Mouse (Mus musculus) neutrophil, adult 65 days (primary cell): ENCODE data around the gene Fam71f2. TPM values are rescaled to one million over a fixed set of nuclear protein-coding genes. Genes with fewer than 3 reads are reported as not detected.

ENCODE experiments used
- total RNA-seq: library from RNA; stranded (reverse); gene quantifications from 2 replicates; pipeline ENCODE4 v1.2.4, GENCODE M21; 2023

Fam71f2 gene
- not detected in 2 replicates for total RNA-seq

DNA sequence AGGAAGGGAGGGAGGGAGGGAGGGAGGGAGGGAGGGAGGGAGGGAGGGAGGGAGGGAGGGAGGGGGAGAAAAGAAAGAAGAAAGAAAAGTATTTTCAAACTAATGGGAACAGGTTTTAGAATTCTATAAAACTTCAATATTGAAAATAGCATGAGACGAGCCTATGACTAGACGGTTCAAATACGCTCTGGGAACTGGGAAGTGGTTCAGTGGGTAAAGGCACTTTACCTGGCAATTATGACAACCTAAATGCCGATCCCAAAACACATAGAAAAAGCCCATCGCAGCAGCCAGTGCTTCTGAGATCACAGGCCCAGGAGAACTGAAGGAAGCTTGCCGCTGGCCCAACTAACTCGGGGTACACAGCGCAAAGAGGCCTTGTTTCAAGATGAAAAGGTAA is at the start of gene Fam71f2:
TSS of gene Fam71f2 (plus strand) at position 301 of the 400 bp plus-strand sequence.

DNA sequence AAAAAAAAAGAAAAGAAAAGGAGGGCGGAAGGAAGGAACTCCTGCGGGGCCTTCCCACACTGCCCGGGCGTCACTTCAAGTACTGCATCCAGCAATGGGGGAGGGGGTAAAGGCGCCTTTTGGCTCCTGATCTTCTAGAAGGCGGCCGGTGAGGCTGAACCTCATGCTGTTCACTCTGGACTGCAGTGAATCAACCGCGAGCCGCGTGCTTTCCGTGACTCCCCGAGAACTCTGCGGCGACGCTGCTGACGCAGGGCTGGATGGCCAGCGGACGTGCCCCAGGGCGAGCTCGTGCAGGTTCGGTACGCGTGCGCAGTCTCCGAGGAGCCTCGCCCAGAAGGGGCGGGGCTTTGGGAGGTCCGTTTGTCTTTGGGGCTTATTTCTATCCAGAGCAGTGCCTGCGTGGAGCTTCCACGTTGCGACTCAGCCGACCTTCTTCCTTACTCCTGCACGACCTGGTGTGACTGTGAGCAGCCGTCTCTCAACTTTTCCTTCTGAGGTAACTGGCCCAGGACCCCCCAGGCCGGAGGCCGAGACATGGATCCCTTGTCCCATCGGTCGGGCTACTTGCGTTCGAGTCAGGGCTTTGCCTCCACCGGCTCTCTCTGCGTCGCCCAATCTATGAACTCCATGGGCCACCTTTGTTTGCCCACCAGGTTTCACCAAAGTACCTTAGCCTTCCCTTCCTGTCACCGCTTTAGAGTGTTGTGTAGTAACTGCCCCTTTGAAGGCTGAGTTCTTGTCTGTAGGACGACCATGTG is 6.9 kb upstream of the Fam71f2 start, which contains the start of gene Hilpda:
TSS of gene Hilpda (plus strand) at position 177 of the 761 bp plus-strand sequence.

DNA sequence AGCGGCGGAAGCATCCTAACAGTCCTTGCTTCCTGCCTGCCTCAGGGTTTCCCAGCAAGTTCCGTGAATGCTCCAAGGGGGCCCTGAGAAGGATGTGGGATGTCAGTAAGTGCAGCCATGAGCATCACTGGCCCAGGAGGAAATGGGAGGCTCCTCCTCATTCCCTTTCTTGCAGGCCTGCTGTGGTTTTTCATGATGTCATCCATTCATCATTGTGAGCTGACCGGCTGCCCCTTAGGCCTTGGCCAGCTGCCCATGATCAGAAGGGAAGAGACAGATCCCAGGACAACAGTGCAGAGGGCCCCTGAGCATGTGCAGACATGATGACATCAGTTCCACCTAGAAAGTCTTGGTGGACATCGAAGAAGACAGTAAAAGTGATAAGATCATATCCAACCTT is 39.5 kb downstream of the Fam71f2 start, which contains the start of gene Fam71f1:
TSS of gene Fam71f1 (plus strand) at position 262 of the 400 bp plus-strand sequence.

Other genes with a start within 250 kb of the Fam71f2 start
- not detected in 2 replicates for gene Lep, start 219.4 kb upstream of the Fam71f2 start, total RNA-seq
- 23.3 and 25.5 TPM in 2 replicates for gene Rbm28, start 114.6 kb upstream of the Fam71f2 start, total RNA-seq
- gene Prrt4, start 100.0 kb upstream of the Fam71f2 start, total RNA-seq, result not detected in 2 replicates
- 21.5 and 28.5 TPM in 2 replicates for gene Impdh1, start 63.2 kb upstream of the Fam71f2 start, total RNA-seq
- 5.3 and 9.7 TPM in 2 replicates for gene Hilpda, start 7.1 kb upstream of the Fam71f2 start, total RNA-seq
- gene Fam71f1, start 39.5 kb downstream of the Fam71f2 start, total RNA-seq, result not detected in 2 replicates
- gene Calu, start 68.5 kb downstream of the Fam71f2 start, total RNA-seq, result 36.3 and 37.3 TPM in 2 replicates
- not detected in 2 replicates for gene Opn1sw, start 108.9 kb downstream of the Fam71f2 start, total RNA-seq
- not detected in 2 replicates for gene Ccdc136, start 116.7 kb downstream of the Fam71f2 start, total RNA-seq
- gene Flnc, start 153.7 kb downstream of the Fam71f2 start, total RNA-seq, result not detected in 2 replicates
- 138 and 155 TPM in 2 replicates for gene Atp6v1f, start 188.1 kb downstream of the Fam71f2 start, total RNA-seq
- 2.5 TPM in 2 replicates for gene Atp6v1fnb, start 191.8 kb downstream of the Fam71f2 start, total RNA-seq
- gene Kcp, start 228.4 kb downstream of the Fam71f2 start, total RNA-seq, result not detected in 2 replicates
- gene Irf5, start 247.0 kb downstream of the Fam71f2 start, total RNA-seq, result 91.2 and 107 TPM in 2 replicates